Mouse (Mus musculus): ENCODE data around the gene Wipi1. TPM values are rescaled to one million over a fixed set of nuclear protein-coding genes. Genes with fewer than 3 reads are reported as not detected.
"Not testable (repeated sequence)": the region's sequence is repeated elsewhere in the genome, so short reads cannot be mapped to it uniquely, and the experiment has no call there.

The Wipi1 gene
- polyA plus RNA-seq (2016; fragmentation: Nextera tagmentation; extraction: Ambion mirVana), result 31.7 and 33.5 TPM in 2 replicates

- Histone ChIP-seq H3K36me3 (no peaks in the 10 kb centered on the region; the same call in none of the 2 replicates), H3K4me2 (peak within 1 kb of the TSS; percentile 88)
- peak; percentile 91 for ATAC-seq
Observed at GRCm38 (mm10) chr11:109611303-109612149, at the start of gene Wipi1. Wipi1 (minus strand) TSS chr11:109611967.

DNA sequence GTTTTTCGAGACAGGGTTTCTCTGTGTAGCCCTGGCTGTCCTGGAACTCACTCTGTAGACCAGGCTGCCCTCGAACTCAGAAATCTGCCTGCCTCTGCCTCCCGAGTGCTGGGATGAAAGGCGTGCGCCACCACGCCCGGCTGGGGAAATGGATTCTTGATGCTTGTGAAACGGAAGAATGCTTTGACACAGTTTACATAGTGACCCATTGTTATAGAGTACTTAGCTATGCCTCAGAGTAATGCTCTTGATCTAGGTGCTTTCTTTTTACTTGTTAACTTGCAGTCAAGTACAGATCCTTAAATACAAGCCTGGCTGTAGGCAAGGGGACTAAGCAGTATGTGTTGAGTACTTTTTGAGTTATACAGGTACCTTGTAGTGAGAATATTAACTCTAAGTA is 48.8 kb upstream of the Wipi1 start:
- H3K4me2 ChIP-seq; H3K4me3 ChIP-seq; ATAC-seq; H3K9ac ChIP-seq; H3K27ac ChIP-seq; H3K9me3 ChIP-seq (replicated peaks); H3K27me3 ChIP-seq (replicated peaks): not testable (repeated sequence)
- Histone ChIP-seq H3K4me1 (peaks cover 18% of the 10 kb centered on the region), H3K36me3 (peaks cover 96% of the 10 kb centered on the region)
- 86% methylated on average over 8 of the region's 8 CpGs for WGBS (ENCODE audit: insufficient replicate concordance)

More at GRCm38 (mm10) chr11:109611303-109612149, at the start of gene Wipi1:
- Histone ChIP-seq H3K4me1 (peaks cover 71% of the 10 kb centered on the region), H3K27me3 (replicated peaks) (no peaks in the 10 kb centered on the region), H3K9me3 (replicated peaks) (no peaks in the 10 kb centered on the region), H3K27ac (peak within 1 kb of the TSS; percentile 99), H3K4me3 (peak within 1 kb of the TSS; percentile 77), H3K9ac (peak within 1 kb of the TSS; percentile 85)
- WGBS (ENCODE audit: insufficient replicate concordance), result under 1% methylated on average over 58 of the region's 58 CpGs

GRCm38 (mm10) chr11:109656232-109656631 is 44.5 kb upstream of the Wipi1 start:
- no peak overlapping the region for H3K9ac ChIP-seq
- ATAC-seq, result peak; percentile 83
- peaks cover 57% of the 10 kb centered on the region for H3K4me1 ChIP-seq
- H3K4me3 ChIP-seq, result no peak overlapping the region
- H3K4me2 ChIP-seq, result peak overlapping the region; percentile 34
- no peaks in the 10 kb centered on the region for H3K9me3 ChIP-seq (replicated peaks)
- H3K27me3 ChIP-seq (replicated peaks), result no peaks in the 10 kb centered on the region
- peak overlapping the region; percentile 39 for H3K27ac ChIP-seq
- peaks cover 79% of the 10 kb centered on the region for H3K36me3 ChIP-seq
- WGBS (ENCODE audit: insufficient replicate concordance), result 23% methylated on average over 7 of the region's 7 CpGs

- Histone ChIP-seq H3K4me1 (peaks cover 68% of the 10 kb centered on the region), H3K4me2 (no peak overlapping the region), H3K27ac (no peak overlapping the region), H3K9ac (no peak overlapping the region), H3K27me3 (replicated peaks) (no peaks in the 10 kb centered on the region; the same call in 1 of the 2 replicates), H3K4me3 (no peak overlapping the region), H3K36me3 (peaks cover 63% of the 10 kb centered on the region), H3K9me3 (replicated peaks) (no peaks in the 10 kb centered on the region)
- WGBS (ENCODE audit: insufficient replicate concordance), result 83% methylated on average over 6 of the region's 6 CpGs
- no peak for ATAC-seq
Observed at GRCm38 (mm10) chr11:109654581-109654980, 42.8 kb upstream of the Wipi1 start.

GRCm38 (mm10) chr11:109653201-109653600 is 41.4 kb upstream of the Wipi1 start:
- H3K4me3 ChIP-seq, result no peak overlapping the region
- H3K27ac ChIP-seq, result no peak overlapping the region
- 78% methylated on average over 8 of the region's 8 CpGs for WGBS (ENCODE audit: insufficient replicate concordance)
- H3K9me3 ChIP-seq (replicated peaks), result no peaks in the 10 kb centered on the region
- H3K4me2 ChIP-seq, result peak overlapping the region; percentile 94
- H3K9ac ChIP-seq, result no peak overlapping the region
- no peak for ATAC-seq
- H3K4me1 ChIP-seq, result peaks cover 81% of the 10 kb centered on the region
- H3K27me3 ChIP-seq (replicated peaks), result peaks cover 12% of the 10 kb centered on the region
- H3K36me3 ChIP-seq, result peaks cover 51% of the 10 kb centered on the region

DNA sequence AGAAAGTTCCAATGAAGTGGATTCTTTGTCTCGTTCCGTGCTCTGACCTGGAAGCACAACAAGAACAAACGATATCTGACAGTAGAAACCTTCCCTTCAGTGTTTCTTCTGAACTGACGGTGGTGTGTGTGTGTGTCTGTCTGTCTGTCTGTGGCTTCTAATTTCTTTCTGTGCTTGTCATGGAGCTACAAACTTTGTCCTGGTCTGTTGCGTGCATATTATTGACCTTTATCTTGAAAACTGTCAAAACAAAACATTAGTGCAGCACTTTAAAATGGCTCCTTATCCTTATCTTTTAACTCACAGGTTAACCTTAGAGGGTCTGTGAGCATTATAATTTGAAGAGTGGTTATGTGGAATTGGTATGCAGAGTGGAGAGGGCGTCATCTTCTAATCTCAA is 40.7 kb upstream of the Wipi1 start:
- peaks cover 81% of the 10 kb centered on the region for H3K4me1 ChIP-seq
- peaks cover 16% of the 10 kb centered on the region for H3K27me3 ChIP-seq (replicated peaks)
- H3K9me3 ChIP-seq (replicated peaks), result no peaks in the 10 kb centered on the region
- H3K4me2 ChIP-seq, result peak overlapping the region; percentile 94
- peak overlapping the region; percentile 97 for H3K9ac ChIP-seq
- H3K4me3 ChIP-seq, result peak overlapping the region; percentile 92
- H3K27ac ChIP-seq, result peak overlapping the region; percentile 93; the same call in 1 of the 2 replicates
- ATAC-seq, result no peak
- H3K36me3 ChIP-seq, result peaks cover 44% of the 10 kb centered on the region
- 27% methylated on average over 6 of the region's 6 CpGs for WGBS (ENCODE audit: insufficient replicate concordance)

DNA sequence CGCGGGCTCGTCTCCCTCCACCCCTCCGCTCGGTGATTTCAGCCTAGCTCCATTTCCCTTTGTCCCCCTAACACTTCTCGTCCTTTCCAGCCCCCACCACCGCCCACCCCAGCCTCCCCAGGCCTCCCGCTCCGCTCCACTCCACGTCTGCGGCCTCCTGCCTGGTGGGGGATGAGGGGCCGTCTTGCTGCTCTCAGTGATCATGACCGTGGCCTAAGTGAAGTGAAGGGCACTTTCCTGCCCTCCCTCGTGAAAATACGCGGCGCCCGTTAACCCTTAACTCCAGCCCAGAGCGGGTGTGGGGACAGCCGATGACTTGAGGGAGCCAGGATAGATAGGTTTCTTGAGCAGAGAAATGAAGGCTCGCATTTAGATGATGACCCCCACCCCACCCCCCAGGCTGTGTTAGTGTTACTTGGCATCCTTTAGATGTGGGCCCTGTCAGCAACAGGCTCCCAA is 39.8 kb upstream of the Wipi1 start:
- no peaks in the 10 kb centered on the region for H3K9me3 ChIP-seq (replicated peaks)
- peak overlapping the region; percentile 94 for H3K4me2 ChIP-seq
- peak overlapping the region; percentile 97 for H3K9ac ChIP-seq
- peaks cover 74% of the 10 kb centered on the region for H3K4me1 ChIP-seq
- peak overlapping the region; percentile 93 for H3K27ac ChIP-seq
- whole genome bisulfite sequencing (ENCODE audit: insufficient replicate concordance), result under 1% methylated on average over 21 of the region's 21 CpGs
- peaks cover 35% of the 10 kb centered on the region for H3K36me3 ChIP-seq
- ATAC-seq, result no peak
- H3K27me3 ChIP-seq (replicated peaks), result peaks cover 16% of the 10 kb centered on the region
- peak overlapping the region; percentile 92 for H3K4me3 ChIP-seq

- Histone ChIP-seq H3K4me3 (peak overlapping the region; percentile 92), H3K9me3 (replicated peaks) (no peaks in the 10 kb centered on the region), H3K4me1 (peaks cover 68% of the 10 kb centered on the region), H3K9ac (peak overlapping the region; percentile 97), H3K27me3 (replicated peaks) (peaks cover 16% of the 10 kb centered on the region), H3K4me2 (peak overlapping the region; percentile 94), H3K27ac (peak overlapping the region; percentile 93), H3K36me3 (peaks cover 29% of the 10 kb centered on the region)
- peak; percentile 95 for ATAC-seq
- WGBS (ENCODE audit: insufficient replicate concordance), result under 1% methylated on average over 79 of the region's 90 CpGs
Observed at GRCm38 (mm10) chr11:109650788-109651565, 39.2 kb upstream of the Wipi1 start.

DNA sequence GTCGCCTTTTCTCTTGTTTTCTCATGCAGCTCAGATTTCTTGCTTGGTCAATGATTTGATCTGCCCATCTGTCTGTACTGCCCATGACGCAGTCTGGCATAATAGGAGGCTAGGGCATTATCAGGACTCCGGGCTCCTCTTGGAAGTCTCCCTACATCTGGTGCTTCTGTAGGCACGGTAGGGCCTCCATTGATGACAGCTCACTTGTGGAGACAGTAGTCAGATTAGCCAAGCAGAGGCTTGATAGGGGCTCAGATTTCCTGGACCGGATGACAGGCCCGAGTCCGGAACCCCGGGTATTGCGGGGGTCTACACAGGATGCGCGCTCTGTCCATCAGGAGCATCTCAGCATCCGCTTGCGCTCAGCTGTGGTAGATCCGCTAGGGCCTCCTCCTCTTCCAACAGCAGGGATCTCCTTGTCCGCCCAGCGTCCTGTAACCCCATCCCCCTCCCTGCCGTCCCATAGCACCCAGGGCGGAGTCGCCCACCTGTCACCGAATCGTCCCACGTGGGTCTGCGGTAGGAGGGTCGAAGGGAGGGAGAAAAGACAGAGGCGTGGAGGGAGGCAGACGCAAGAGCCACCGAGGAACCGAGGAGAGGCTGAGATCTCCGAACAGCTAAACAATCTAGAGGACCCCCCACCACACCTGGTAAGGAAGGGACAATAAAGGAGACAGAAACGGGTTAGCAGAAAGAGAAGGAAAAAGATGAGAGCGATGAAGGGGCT is 38.4 kb upstream of the Wipi1 start:
- Histone ChIP-seq H3K27me3 (replicated peaks) (peaks cover 19% of the 10 kb centered on the region), H3K4me3 (peak overlapping the region; percentile 92), H3K9ac (peak overlapping the region; percentile 97), H3K36me3 (peaks cover 21% of the 10 kb centered on the region), H3K9me3 (replicated peaks) (no peaks in the 10 kb centered on the region), H3K4me2 (peak overlapping the region; percentile 94), H3K4me1 (peaks cover 59% of the 10 kb centered on the region), H3K27ac (peak overlapping the region; percentile 93)
- peak; percentile 53 for ATAC-seq
- WGBS (ENCODE audit: insufficient replicate concordance), result 2% methylated on average over 31 of the region's 31 CpGs

- Histone ChIP-seq H3K9me3 (replicated peaks) (no peaks in the 10 kb centered on the region), H3K27ac (peak within 1 kb of the TSS; percentile 93), H3K9ac (peak within 1 kb of the TSS; percentile 97), H3K36me3 (peaks cover 12% of the 10 kb centered on the region), H3K4me3 (peak within 1 kb of the TSS; percentile 92), H3K4me2 (peak within 1 kb of the TSS; percentile 94), H3K4me1 (peaks cover 50% of the 10 kb centered on the region), H3K27me3 (replicated peaks) (peaks cover 24% of the 10 kb centered on the region)
- WGBS (ENCODE audit: insufficient replicate concordance), result 11% methylated on average over 8 of the region's 8 CpGs
- ATAC-seq, result no peak
Observed at GRCm38 (mm10) chr11:109649206-109649605, 37.4 kb upstream of the Wipi1 start, which contains the start of gene Prkar1a. Prkar1a (plus strand) TSS chr11:109649405.

GRCm38 (mm10) chr11:109648510-109648909 is 36.7 kb upstream of the Wipi1 start:
- H3K9me3 ChIP-seq (replicated peaks), result no peaks in the 10 kb centered on the region
- H3K4me3 ChIP-seq, result no peak overlapping the region
- H3K4me2 ChIP-seq, result peak overlapping the region; percentile 94; the same call in 1 of the 2 replicates
- H3K9ac ChIP-seq, result no peak overlapping the region
- peaks cover 5% of the 10 kb centered on the region for H3K36me3 ChIP-seq
- ATAC-seq, result no peak
- peaks cover 27% of the 10 kb centered on the region for H3K27me3 ChIP-seq (replicated peaks)
- H3K4me1 ChIP-seq, result peaks cover 44% of the 10 kb centered on the region
- 19% methylated on average over 7 of the region's 7 CpGs for WGBS (ENCODE audit: insufficient replicate concordance)
- H3K27ac ChIP-seq, result no peak overlapping the region
